Mouse (Mus musculus) retina, postnatal 7 days (tissue): ENCODE results near the gene Mettl6.

Experiments
- DNase-seq: peaks from one replicate; pipeline ENCODE4 v3.0.0-alpha.2; 2012; ENCODE audit warnings: low read depth, low spot score

Gene Mettl6

GRCm38 (mm10) chr14:31432424-31432823 is 62.4 kb downstream of the Mettl6 start:
- DNase-seq = no peak

DNA sequence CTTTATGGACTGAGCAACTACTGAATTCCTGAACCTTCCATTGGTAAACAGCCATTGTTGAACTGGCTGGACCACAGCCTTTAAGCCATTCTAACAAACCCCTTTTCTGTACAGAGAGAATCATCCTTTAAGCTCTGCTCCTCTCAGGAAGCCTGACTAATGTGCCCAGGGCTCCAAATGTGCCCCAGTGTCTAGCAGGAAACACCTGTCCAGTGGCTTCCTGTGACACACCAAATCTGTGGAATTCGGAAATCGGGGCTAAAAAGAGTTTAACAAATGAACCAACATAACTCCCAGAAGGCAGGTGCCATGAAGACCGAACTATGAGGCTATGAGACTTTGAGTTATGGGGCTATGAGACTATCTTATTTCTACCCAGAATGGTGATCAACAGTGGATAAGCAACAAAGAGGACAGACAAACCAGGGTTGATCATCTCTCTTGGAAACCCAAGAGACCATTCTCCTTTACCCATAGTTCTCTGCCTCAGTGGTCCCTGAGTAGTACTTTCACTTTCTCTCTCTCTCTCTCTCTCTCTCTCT is 63.0 kb downstream of the Mettl6 start:
- no peak for DNase-seq

DNA sequence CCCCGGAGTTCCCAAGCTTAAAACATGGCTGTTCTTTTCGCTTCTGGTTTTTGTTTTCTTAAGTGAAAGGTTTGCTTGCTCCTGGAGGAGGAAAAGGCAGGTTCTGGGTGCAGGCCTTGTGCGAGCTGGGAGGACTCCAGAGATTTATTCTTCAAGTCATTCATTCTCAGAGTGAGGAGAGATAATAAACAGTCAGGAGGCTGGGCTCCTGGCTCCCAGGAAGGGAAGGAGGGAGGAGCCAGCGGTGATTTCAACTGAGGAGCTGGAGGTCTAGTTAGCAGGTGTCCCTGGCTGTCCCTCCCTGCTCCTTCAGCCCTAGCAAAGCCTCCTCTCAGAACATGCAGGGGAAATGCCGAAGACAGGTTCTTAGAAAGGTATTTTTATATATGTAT is 65.8 kb downstream of the Mettl6 start:
- DNase-seq = no peak

GRCm38 (mm10) chr14:31428211-31429003 is 66.4 kb downstream of the Mettl6 start:
- no peak for DNase-seq
